Comparison of ENCODE assay signal across 8 mouse cellular contexts in the genomic region with DNA sequence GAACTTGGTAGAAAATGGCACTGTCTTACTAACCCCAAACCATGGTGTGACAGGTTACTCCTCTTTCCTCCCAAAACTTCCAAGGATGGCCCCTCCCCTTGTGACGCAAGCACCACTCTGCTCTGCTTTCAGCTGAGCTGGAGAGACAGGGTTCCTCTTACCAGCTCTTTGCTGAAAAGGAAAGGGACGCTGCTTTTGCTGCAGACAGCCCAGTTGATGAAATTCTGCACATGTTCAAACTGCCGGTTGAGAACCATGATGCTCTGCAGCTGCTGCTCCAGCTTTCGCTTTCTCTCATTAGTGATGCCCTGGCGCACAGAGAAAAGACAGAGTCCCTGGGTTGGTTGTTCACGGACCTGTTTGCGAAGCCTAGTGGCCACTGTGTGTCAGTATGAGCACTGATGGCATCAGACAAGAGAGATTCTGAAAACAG. TPM values are rescaled to one million over a fixed set of nuclear protein-coding genes. Genes with fewer than 3 reads are reported as not detected.
DNase-seq lines count a peak whose midpoint lies in the region; ATAC-seq and TF ChIP-seq lines count a peak whose summit lies in the region.

No protein-coding gene starts in this region.

- no peaks in the 10 kb centered on the region for H3K27me3 ChIP-seq in lung, embryonic 14.5 days (ENCODE audit: insufficient read depth, low read length)
- H3K27me3 ChIP-seq in liver, embryonic 11.5 days (replicated peaks; ENCODE audit: control insufficient read depth, insufficient read depth, low read length): no peaks in the 10 kb centered on the region

- DNase-seq in left cerebral cortex, adult 2 months (ENCODE audit: extremely low spot score in 1 of 2, low spot score in 2 of 2): no peak
- DNase-seq in left cerebral cortex, adult 18-20 months (ENCODE audit: low spot score in 2 of 2): no peak
- peak; percentile 63 for DNase-seq in embryo, embryonic 11 days
- peak; percentile 47 for DNase-seq in lung, embryonic 14.5 days
- DNase-seq in retina, embryonic 14.5 days (ENCODE audit: low spot score): peak; percentile 77
- DNase-seq in liver, embryonic 11.5 days (ENCODE audit: low spot score): no peak
- no peak for DNase-seq in gastrocnemius, postnatal 36 days

- intact Hi-C loops in left cerebral cortex, adult 2 months (cut with DNase I): no loop called here
- intact Hi-C loops in gastrocnemius, postnatal 36 days (cut with DNase I): no loop called here

- no peaks in the 10 kb centered on the region for H3K4me1 ChIP-seq in lung, embryonic 14.5 days (ENCODE audit: insufficient read depth)
- H3K4me1 ChIP-seq in liver, embryonic 11.5 days (replicated peaks; ENCODE audit: control insufficient read depth, insufficient read depth, low read length): no peaks in the 10 kb centered on the region

- H3K4me3 ChIP-seq in left cerebral cortex, adult 2 months: peak overlapping the region; percentile 19; the same call in 1 of the 2 replicates
- H3K4me3 ChIP-seq in lung, embryonic 14.5 days (ENCODE audit: low read depth, low read length): no peak overlapping the region
- H3K4me3 ChIP-seq in liver, embryonic 11.5 days (ENCODE audit: low read depth, low read length): no peak overlapping the region

- TF ChIP-seq CTCF in left cerebral cortex, adult 2 months (IDR thresholded peaks at IDR 0.05): peak; percentile 38
- TF ChIP-seq CTCF in lung, embryonic 14.5 days (IDR thresholded peaks at IDR 0.05; ENCODE audit: low read depth): peak; percentile 37

- 20% methylated on average over 7 of the region's 7 CpGs for WGBS in lung, embryonic 14.5 days
- 42% methylated on average over 7 of the region's 7 CpGs for WGBS in liver, embryonic 11.5 days

- no peak overlapping the region for H3K4me2 ChIP-seq in lung, embryonic 14.5 days
- H3K4me2 ChIP-seq in liver, embryonic 11.5 days: no peak overlapping the region

- H3K36me3 ChIP-seq in lung, embryonic 14.5 days (ENCODE audit: insufficient read depth): no peaks in the 10 kb centered on the region
- no peaks in the 10 kb centered on the region for H3K36me3 ChIP-seq in liver, embryonic 11.5 days (ENCODE audit: control insufficient read depth, insufficient read depth, low read length)

- no peak overlapping the region for H3K9ac ChIP-seq in lung, embryonic 14.5 days
- no peak overlapping the region for H3K9ac ChIP-seq in liver, embryonic 11.5 days (ENCODE audit: low read depth, low read length)

- ATAC-seq in hematopoietic stem cell, adult 5-6 weeks (replicated peaks in 1 of 2; ENCODE audit: insufficient read depth in 1 of 2, low FRiP score in 2 of 2, low TSS enrichment in 1 of 2, low read depth in 1 of 2, poor library complexity in 2 of 2, severe bottlenecking in 2 of 2): 0 out of 4 replicates have a peak, but pooled peaks have one; percentile 30 to 31
- peak; percentile 60; the same call in 1 of the 2 replicates for ATAC-seq in lung, embryonic 14.5 days (ENCODE audit: insufficient read depth)
- ATAC-seq in liver, embryonic 11.5 days (replicated peaks; ENCODE audit: low FRiP score): no peak

- H3K27ac ChIP-seq in left cerebral cortex, adult 2 months: no peak overlapping the region
- no peak overlapping the region for H3K27ac ChIP-seq in lung, embryonic 14.5 days (ENCODE audit: low read depth)
- no peak overlapping the region for H3K27ac ChIP-seq in liver, embryonic 11.5 days (ENCODE audit: low read depth, low read length)

- no peaks in the 10 kb centered on the region for H3K9me3 ChIP-seq in lung, embryonic 14.5 days (ENCODE audit: low read depth, low read length)
- no peaks in the 10 kb centered on the region for H3K9me3 ChIP-seq in liver, embryonic 11.5 days (ENCODE audit: control insufficient read depth, low read length)

RNA-seq across cellular contexts. Expression of gene Trim66, which starts 27.2 kb away (rescaled TPM):
- total RNA-seq in left cerebral cortex, adult 2 months (2021): 10 to 100 TPM; 20.9 to 21.3 TPM
- total RNA-seq in left cerebral cortex, adult 18-20 months (2021): 10 to 100 TPM; 21.5 TPM
- 0.06 and 0.30 TPM in 2 replicates for total RNA-seq in hematopoietic stem cell, adult 5-6 weeks (2017)
- 0.04 and 0.05 TPM in 2 replicates for polyA plus RNA-seq in lung, embryonic 14.5 days (2014; fragmentation: Nextera tagmentation; extraction: Ambion mirVana)
- polyA plus RNA-seq in liver, embryonic 11.5 days (2014; fragmentation: Nextera tagmentation; extraction: Ambion mirVana): 0.01 and 0.11 TPM in 2 replicates
- total RNA-seq in gastrocnemius, postnatal 36 days (2021): under 1 TPM; 0.07 to 0.18 TPM

RNA-seq across cellular contexts. Expression of gene Rpl27a, which starts 38.2 kb away (rescaled TPM):
- total RNA-seq in left cerebral cortex, adult 2 months (2021): 100 to 1,000 TPM; 145 to 147 TPM
- 100 to 1,000 TPM; 147 to 150 TPM for total RNA-seq in left cerebral cortex, adult 18-20 months (2021)
- 984 and 1,102 TPM in 2 replicates for total RNA-seq in hematopoietic stem cell, adult 5-6 weeks (2017)
- 157 and 166 TPM in 2 replicates for polyA plus RNA-seq in lung, embryonic 14.5 days (2014; fragmentation: Nextera tagmentation; extraction: Ambion mirVana)
- 184 and 208 TPM in 2 replicates for polyA plus RNA-seq in liver, embryonic 11.5 days (2014; fragmentation: Nextera tagmentation; extraction: Ambion mirVana)
- 10 to 100 TPM; 63.3 to 79.1 TPM for total RNA-seq in gastrocnemius, postnatal 36 days (2021)

RNA-seq across cellular contexts. Expression of gene Stk33, which starts 41.9 kb away (rescaled TPM):
- total RNA-seq in left cerebral cortex, adult 2 months (2021): 1 to 10 TPM in 1 of 2 experiments, under 1 TPM in 1; 0.41 to 1.4 TPM
- 1 to 10 TPM in 1 of 2 experiments, under 1 TPM in 1; 0.75 to 1.7 TPM for total RNA-seq in left cerebral cortex, adult 18-20 months (2021)
- total RNA-seq in hematopoietic stem cell, adult 5-6 weeks (2017): not detected in 2 replicates
- polyA plus RNA-seq in lung, embryonic 14.5 days (2014; fragmentation: Nextera tagmentation; extraction: Ambion mirVana): 0.61 TPM in 1 of 2 replicates, not detected in the other
- polyA plus RNA-seq in liver, embryonic 11.5 days (2014; fragmentation: Nextera tagmentation; extraction: Ambion mirVana): not detected in 2 replicates
- total RNA-seq in gastrocnemius, postnatal 36 days (2021): not detected

Comparison
In these comparisons a context has a peak if more than half of its experiments do, and no peak if none do; other contexts are left out.
1. DNase-seq: peak in embryo, embryonic 11 days (single experiment), lung, embryonic 14.5 days (single experiment) and retina, embryonic 14.5 days (single experiment); none in left cerebral cortex, adult 2 months (0 of 2), left cerebral cortex, adult 18-20 months (0 of 2), liver, embryonic 11.5 days (single experiment) and gastrocnemius, postnatal 36 days (0 of 2).
2. RNA of gene Trim66, which starts 27.2 kb away (total RNA-seq): 21.5 TPM in left cerebral cortex, adult 18-20 months and 20.9 to 21.3 TPM in left cerebral cortex, adult 2 months; 0.06 to 0.30 TPM in hematopoietic stem cell, adult 5-6 weeks and 0.07 to 0.18 TPM in gastrocnemius, postnatal 36 days; every median in the first group is over 10 times any median in the second.